Mouse (Mus musculus) heart, postnatal 14 days (tissue): Measurements from ENCODE around the gene Gm6592. TPM values are rescaled to one million over a fixed set of nuclear protein-coding genes. Genes with fewer than 3 reads are reported as not detected.
"Not testable (repeated sequence)": the region's sequence is repeated elsewhere in the genome, so short reads cannot be mapped to it uniquely, and the experiment has no call there.

Experiments
- DNase-seq, 2 experiments: peaks; one replicate each; pipeline ENCODE4 v3.0.0; 2021 to 2022
- intact Hi-C: fragments of 180-260 bp; cut with DNase I; formaldehyde crosslinking; loops from one replicate; pipeline ENCODE4 v1.15.1; 2025
- long read RNA-seq, 2 experiments: library from polyadenylated mRNA; stranded (forward); transcript quantifications; one replicate each; pipeline ENCODE4 v2.0.0; 2021
- total RNA-seq, 2 experiments: library from RNA; stranded (reverse); gene quantifications; 2 replicates each; pipeline ENCODE4 v1.2.3; 2021

Gene Gm6592
- total RNA-seq = not detected
- long read RNA-seq, experiment 1 = 0 reads
- long read RNA-seq, experiment 2 = 0 reads

GRCm38 (mm10) chrX:8843694-8844093 is at the start of gene Gm6592:
TSS of gene Gm6592 (plus strand) at chrX:8843994.
- intact Hi-C loops = no loop called here
- DNase-seq = no peak

- intact Hi-C loops, DNase-seq: not testable (repeated sequence)
These were observed 40.4 kb upstream of the Gm6592 start, which contains the start of gene Ssxb5 for GRCm38 (mm10) chrX:8803391-8803790. TSS of gene Ssxb5 (plus strand) at chrX:8803691.

GRCm38 (mm10) chrX:8832043-8832442 is 11.8 kb upstream of the Gm6592 start:
- intact Hi-C loops = loop anchor here (5.0 kb wide), 1 partner anchor 115 kb away; no protein-coding TSS in a partner anchor
- peak; percentile 32 to 50 for DNase-seq

- intact Hi-C loops = no loop called here
- DNase-seq = no peak
These were observed 8.7 kb downstream of the Gm6592 start for GRCm38 (mm10) chrX:8852486-8852885.

DNA sequence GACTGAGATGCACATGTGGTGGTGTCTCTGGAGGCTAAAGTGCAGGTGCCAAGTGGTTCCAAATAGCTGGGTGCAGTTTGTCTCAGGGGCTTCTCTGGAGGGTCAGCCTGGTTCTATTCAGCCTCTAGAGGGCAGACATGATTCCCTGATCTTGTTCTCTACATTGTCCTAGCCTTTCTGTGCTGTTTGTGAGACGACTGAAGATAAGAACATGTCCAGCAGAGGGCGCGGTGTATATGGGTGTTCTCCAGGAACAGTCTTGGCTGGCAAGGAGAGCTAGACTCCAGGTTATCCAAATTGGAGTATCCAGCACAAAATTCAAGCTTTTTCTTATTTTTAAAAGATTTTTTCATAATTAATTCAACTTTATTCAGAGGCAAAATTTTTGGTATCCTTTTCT is 20.5 kb downstream of the Gm6592 start:
- intact Hi-C loops = not testable (repeated sequence)
- DNase-seq = peak; percentile 58 to 64

GRCm38 (mm10) chrX:8873953-8874352 is 30.2 kb downstream of the Gm6592 start, which contains the start of gene Gm5751:
TSS of gene Gm5751 (plus strand) at chrX:8874253.
- intact Hi-C loops = not testable (repeated sequence)

GRCm38 (mm10) chrX:8884336-8884735 is 40.5 kb downstream of the Gm6592 start:
- no peak for DNase-seq
- intact Hi-C loops = no loop called here

More at GRCm38 (mm10) chrX:8873953-8874352, 30.2 kb downstream of the Gm6592 start, which contains the start of gene Gm5751:
- DNase-seq = not testable (repeated sequence)

DNA sequence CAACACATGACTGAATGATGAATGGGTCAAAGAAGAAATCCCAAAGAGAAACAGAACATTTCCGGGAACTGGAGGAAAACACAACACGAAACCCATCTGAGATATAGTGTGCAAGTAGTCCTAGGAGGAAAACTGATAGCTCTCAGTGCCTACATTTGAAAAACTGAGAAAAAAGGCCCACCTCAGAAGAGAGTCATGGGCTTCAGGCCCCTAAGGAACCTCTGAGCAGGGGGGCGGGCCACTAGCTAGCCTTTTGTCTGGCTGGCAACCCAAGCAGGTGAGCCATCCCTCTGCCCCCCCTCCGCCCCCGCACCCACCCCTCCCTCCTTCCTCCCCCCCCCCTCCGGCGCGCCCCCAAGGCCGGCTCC is 48.2 kb downstream of the Gm6592 start:
- no peak for DNase-seq
- intact Hi-C loops = no loop called here

DNA sequence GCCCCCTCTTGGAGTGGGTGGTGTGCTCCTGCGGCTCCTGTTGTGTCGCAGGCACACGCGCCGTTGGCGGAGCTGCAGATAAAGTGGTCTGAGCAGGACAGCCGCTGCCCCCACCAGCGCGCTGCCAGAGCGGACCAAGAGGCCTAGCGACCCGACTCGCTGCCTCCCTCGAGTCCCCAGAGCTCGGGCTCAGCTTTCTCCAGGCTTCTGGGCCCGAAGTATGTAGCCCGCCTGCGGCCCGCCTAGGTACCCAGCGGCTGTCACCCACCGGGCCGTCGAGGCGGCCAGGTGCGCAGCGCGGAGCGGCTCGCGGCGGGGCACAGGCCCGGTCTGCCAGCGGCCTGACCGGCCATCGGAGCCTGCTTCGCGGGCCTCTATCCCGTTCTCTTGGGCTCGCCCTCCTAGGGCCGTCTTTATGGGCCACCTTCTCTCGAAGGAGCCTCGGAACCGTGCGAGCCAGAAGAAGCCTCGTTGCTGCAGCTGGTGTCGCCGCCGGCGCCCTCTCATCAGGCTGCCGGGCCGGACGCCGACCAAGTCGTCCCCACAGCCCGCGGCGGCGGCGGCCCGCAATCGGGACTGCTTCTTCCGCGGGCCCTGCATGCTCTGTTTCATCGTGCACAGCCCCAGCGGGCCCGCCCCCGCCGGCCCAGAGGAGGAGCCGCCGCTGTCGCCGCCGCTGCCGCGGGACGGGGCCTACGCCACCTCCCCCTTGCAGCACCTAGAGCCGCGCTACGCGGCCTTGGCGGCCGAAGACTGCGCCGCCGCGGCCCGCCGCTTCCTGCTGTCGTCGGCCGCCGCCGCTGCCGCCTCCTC is 48.8 kb downstream of the Gm6592 start, which contains the start of gene B630019K06Rik:
Gene B630019K06Rik (plus strand): TSS at position 40 of the 813 bp plus-strand sequence.
- intact Hi-C loops = no loop called here
- DNase-seq = peak; percentile 67 to 76

DNA sequence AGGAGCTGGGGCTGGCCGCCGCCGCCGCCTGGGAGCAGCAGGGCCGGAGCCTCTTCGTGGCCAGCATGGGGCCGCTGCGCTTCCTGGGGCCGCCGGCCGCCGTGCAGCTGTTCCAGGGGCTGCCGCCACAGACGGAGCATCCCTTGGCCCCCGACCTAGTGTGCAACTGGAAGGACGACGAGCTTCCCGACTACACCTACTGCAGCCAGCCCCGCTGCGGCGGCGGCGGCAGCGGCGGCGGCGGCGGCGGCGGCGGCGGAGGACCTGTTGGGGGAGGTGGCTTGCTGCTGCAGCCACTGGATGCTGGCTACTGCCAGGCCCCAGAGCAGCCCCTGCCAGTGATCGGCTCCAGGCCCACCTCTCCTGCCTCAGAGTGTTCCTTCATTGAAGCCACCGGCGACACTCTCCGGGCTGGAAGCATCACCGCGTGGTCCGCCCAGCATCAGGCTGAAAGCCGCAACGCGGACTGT is 49.4 kb downstream of the Gm6592 start:
- intact Hi-C loops = no loop called here
- DNase-seq = no peak

Other genes starting within 250 kb of the Gm6592 start
- not detected for gene Ssxb8, start 153.2 kb upstream of the Gm6592 start, total RNA-seq
- not detected for gene Ssx9, start 95.6 kb upstream of the Gm6592 start, total RNA-seq
- gene Ssxb5, start 40.3 kb upstream of the Gm6592 start, total RNA-seq = not detected
- gene Gm5751, start 30.3 kb downstream of the Gm6592 start, total RNA-seq = not detected
- under 1 TPM; 0.72 to 0.80 TPM for gene B630019K06Rik, start 48.4 kb downstream of the Gm6592 start, total RNA-seq
- gene Fthl17b, start 119.0 kb downstream of the Gm6592 start, total RNA-seq = not detected
- not detected for gene Fthl17c, start 132.6 kb downstream of the Gm6592 start, total RNA-seq
- not detected for gene Fthl17d, start 142.8 kb downstream of the Gm6592 start, total RNA-seq
- gene Fthl17e, start 189.5 kb downstream of the Gm6592 start, total RNA-seq = not detected
- gene Fthl17f, start 219.0 kb downstream of the Gm6592 start, total RNA-seq = not detected